Mouse (Mus musculus): ENCODE measurements around the gene Mapkapk3.

The Mapkapk3 gene

GRCm38 (mm10) chr9:107289211-107290076 lies at the start of gene Mapkapk3:
Mapkapk3 (minus strand) TSS chr9:107289877.
- peak; percentile 92 to 93 for DNase-seq (ENCODE audit: low spot score in 2 of 2)

GRCm38 (mm10) chr9:107338172-107338883 lies 48.7 kb upstream of the Mapkapk3 start, which contains the start of gene Hemk1:
Hemk1 (minus strand) TSS chr9:107338350.
- peak; percentile 64 to 80 for DNase-seq (ENCODE audit: low spot score in 2 of 2)

- DNase-seq (ENCODE audit: low spot score in 2 of 2), result no peak
Measured at GRCm38 (mm10) chr9:107336386-107336785, 46.7 kb upstream of the Mapkapk3 start.

- DNase-seq (ENCODE audit: low spot score in 2 of 2), result peak; percentile 64 to 72
Measured at GRCm38 (mm10) chr9:107335909-107336308, 46.2 kb upstream of the Mapkapk3 start.

GRCm38 (mm10) chr9:107335046-107335445 lies 45.4 kb upstream of the Mapkapk3 start:
- DNase-seq (ENCODE audit: low spot score in 2 of 2), result no peak

GRCm38 (mm10) chr9:107334356-107334755 lies 44.7 kb upstream of the Mapkapk3 start:
- DNase-seq (ENCODE audit: low spot score in 2 of 2), result peak; percentile 57 to 61

GRCm38 (mm10) chr9:107333686-107334085 lies 44.0 kb upstream of the Mapkapk3 start:
- DNase-seq (ENCODE audit: low spot score in 2 of 2), result no peak

GRCm38 (mm10) chr9:107330791-107331190 lies 41.1 kb upstream of the Mapkapk3 start:
- DNase-seq (ENCODE audit: low spot score in 2 of 2), result no peak

- no peak for DNase-seq (ENCODE audit: low spot score in 2 of 2)
Measured at GRCm38 (mm10) chr9:107327879-107328620, 38.4 kb upstream of the Mapkapk3 start.

- no peak for DNase-seq (ENCODE audit: low spot score in 2 of 2)
Measured at GRCm38 (mm10) chr9:107325904-107326303, 36.2 kb upstream of the Mapkapk3 start.

GRCm38 (mm10) chr9:107324799-107325561 lies 35.3 kb upstream of the Mapkapk3 start:
- DNase-seq (ENCODE audit: low spot score in 2 of 2), result no peak

GRCm38 (mm10) chr9:107323558-107323957 lies 33.9 kb upstream of the Mapkapk3 start:
- no peak for DNase-seq (ENCODE audit: low spot score in 2 of 2)

GRCm38 (mm10) chr9:107322461-107323050 lies 32.9 kb upstream of the Mapkapk3 start:
- no peak for DNase-seq (ENCODE audit: low spot score in 2 of 2)

- no peak for DNase-seq (ENCODE audit: low spot score in 2 of 2)
Measured at GRCm38 (mm10) chr9:107315791-107316190, 26.1 kb upstream of the Mapkapk3 start.

GRCm38 (mm10) chr9:107313926-107314325 lies 24.2 kb upstream of the Mapkapk3 start:
- DNase-seq (ENCODE audit: low spot score in 2 of 2), result no peak

- peak; percentile 62 to 69 for DNase-seq (ENCODE audit: low spot score in 2 of 2)
Measured at GRCm38 (mm10) chr9:107312811-107313584, 23.3 kb upstream of the Mapkapk3 start.

GRCm38 (mm10) chr9:107309600-107309999 lies 19.9 kb upstream of the Mapkapk3 start:
- no peak for DNase-seq (ENCODE audit: low spot score in 2 of 2)

- DNase-seq (ENCODE audit: low spot score in 2 of 2), result no peak
Measured at GRCm38 (mm10) chr9:107309171-107309570, 19.5 kb upstream of the Mapkapk3 start.

- no peak for DNase-seq (ENCODE audit: low spot score in 2 of 2)
Measured at GRCm38 (mm10) chr9:107308346-107309000, 18.8 kb upstream of the Mapkapk3 start.

Measured in spleen, postnatal 36 days (tissue).